ENCODE assay signal across 27 mouse cellular contexts in the genomic region with DNA sequence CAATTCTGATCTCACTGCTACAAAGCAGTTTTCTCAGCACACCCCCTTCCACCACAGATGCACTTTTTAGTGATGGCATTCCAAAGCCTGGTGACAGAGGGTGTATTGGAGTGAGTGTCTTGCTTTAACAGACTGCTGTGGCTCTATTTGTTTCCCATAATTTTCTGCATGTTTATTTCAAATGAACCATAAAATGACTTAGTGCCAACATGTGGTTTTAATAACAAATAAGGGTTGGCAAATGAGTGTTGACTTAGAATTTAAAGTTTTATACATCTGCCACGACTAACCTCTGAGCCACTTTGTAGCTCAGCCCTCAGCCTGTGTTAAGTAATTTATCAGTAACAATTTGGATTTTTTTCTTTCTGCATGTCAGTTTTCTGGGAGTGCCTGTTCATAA.
DNase-seq lines count a peak whose midpoint lies in the region; ATAC-seq lines count a peak whose summit lies in the region.
"Had no signal": no experiment of that assay in that cellular context is flagged by ENCODE, and none has a peak within 500 bp of the region (broad histone marks: within the 10 kb centered on the region; RNA-seq: fewer than 3 reads in every experiment).

No protein-coding gene starts in this region.

- WGBS in limb, embryonic 11.5 days: 7% methylated on average over 1 of the region's 1 CpGs
- WGBS in limb, embryonic 10.5 days: 34% methylated on average over 1 of the region's 1 CpGs
- 60% methylated on average over 1 of the region's 1 CpGs for WGBS in liver, embryonic 12.5 days (ENCODE audit: insufficient replicate concordance)

- no peaks in the 10 kb centered on the region for H3K4me1 ChIP-seq in limb, embryonic 11.5 days (ENCODE audit: control insufficient read depth, insufficient read depth, low read length)
- H3K4me1 ChIP-seq in limb, embryonic 10.5 days: peaks cover 14% of the 10 kb centered on the region; the same call in 1 of the 2 replicates
- H3K4me1 ChIP-seq in liver, embryonic 12.5 days: no peaks in the 10 kb centered on the region
- H3K4me1 ChIP-seq: embryonic facial prominence, embryonic 15.5 days had no signal

- no peak overlapping the region for H3K27ac ChIP-seq in limb, embryonic 11.5 days (replicated peaks; ENCODE audit: low read depth, low read length)
- H3K27ac ChIP-seq in limb, embryonic 10.5 days: no peak overlapping the region
- H3K27ac ChIP-seq in liver, embryonic 12.5 days: no peak overlapping the region
- H3K27ac ChIP-seq: embryonic facial prominence, embryonic 13.5 days; embryonic facial prominence, embryonic 15.5 days; forebrain, embryonic 10.5 days; forebrain, embryonic 12.5 days had no signal

- H3K9ac ChIP-seq in limb, embryonic 11.5 days (ENCODE audit: low read length): no peak overlapping the region
- no peak overlapping the region for H3K9ac ChIP-seq in liver, embryonic 12.5 days
- H3K9ac ChIP-seq: embryonic facial prominence, embryonic 13.5 days; embryonic facial prominence, embryonic 15.5 days; forebrain, embryonic 12.5 days had no signal

- peak; percentile 18 for DNase-seq in limb, embryonic 11.5 days (ENCODE audit: low spot score)
- DNase-seq in limb, embryonic 10.5 days (ENCODE audit: low spot score): no peak
- DNase-seq in 3T3-L1 (ENCODE audit: low read depth, low spot score) (peak; percentile 37), NIH3T3 (ENCODE audit: low read depth) (peak; percentile 50)
- DNase-seq in adrenal gland, adult (ENCODE audit: inconsistent age in 2 of 2, low spot score in 1 of 2): no peak
- DNase-seq: adrenal gland, adult 2 months; adrenal gland, postnatal 10 days; adrenal gland, postnatal 25 days; B cell, adult 2 months; cerebellum, adult 11 months; cerebellum, adult 18-20 months; cerebellum, adult 8-10 months; cerebellum, adult 9-11 months; cerebellum, postnatal 14 days; cerebellum, postnatal 36 days; embryo, embryonic 11 days had no signal

- H3K4me2 ChIP-seq in limb, embryonic 11.5 days (ENCODE audit: low read depth, severe bottlenecking): no peak overlapping the region
- no peak overlapping the region for H3K4me2 ChIP-seq in liver, embryonic 12.5 days
- H3K4me2 ChIP-seq: embryonic facial prominence, embryonic 13.5 days; embryonic facial prominence, embryonic 15.5 days; forebrain, embryonic 12.5 days had no signal

- no peaks in the 10 kb centered on the region for H3K27me3 ChIP-seq in limb, embryonic 11.5 days (ENCODE audit: control insufficient read depth, insufficient read depth, low read length)
- no peaks in the 10 kb centered on the region for H3K27me3 ChIP-seq in limb, embryonic 10.5 days (ENCODE audit: low read depth, poor library complexity, severe bottlenecking)
- H3K27me3 ChIP-seq in liver, embryonic 12.5 days (replicated peaks): no peaks in the 10 kb centered on the region
- H3K27me3 ChIP-seq: CH12.LX; embryonic facial prominence, embryonic 15.5 days; forebrain, embryonic 12.5 days had no signal

- H3K36me3 ChIP-seq in limb, embryonic 11.5 days (ENCODE audit: control insufficient read depth, insufficient read depth, low read length): no peaks in the 10 kb centered on the region
- no peaks in the 10 kb centered on the region for H3K36me3 ChIP-seq in limb, embryonic 10.5 days
- 0 out of 2 replicates have a peak, but pooled peaks cover 2% of the 10 kb centered on the region for H3K36me3 ChIP-seq in liver, embryonic 12.5 days
- H3K36me3 ChIP-seq: embryonic facial prominence, embryonic 13.5 days; embryonic facial prominence, embryonic 15.5 days; forebrain, embryonic 10.5 days; forebrain, embryonic 12.5 days had no signal

- no peaks in the 10 kb centered on the region for H3K9me3 ChIP-seq in limb, embryonic 11.5 days (ENCODE audit: control insufficient read depth, low read length)
- no peaks in the 10 kb centered on the region for H3K9me3 ChIP-seq in limb, embryonic 10.5 days (replicated peaks)
- no peaks in the 10 kb centered on the region for H3K9me3 ChIP-seq in liver, embryonic 12.5 days (replicated peaks)
- H3K9me3 ChIP-seq: embryonic facial prominence, embryonic 13.5 days; embryonic facial prominence, embryonic 15.5 days; forebrain, embryonic 10.5 days; forebrain, embryonic 12.5 days; G1E had no signal

- no peak for ATAC-seq in limb, embryonic 11.5 days (ENCODE audit: insufficient number of reproducible peaks, low FRiP score, low TSS enrichment, low read depth)
- ATAC-seq in liver, embryonic 12.5 days: no peak
- ATAC-seq: CD4-positive, CD25-positive, alpha-beta regulatory T cell, adult 4 months; forebrain, embryonic 14.5 days; forebrain, embryonic 16.5 days had no signal

- H3K4me3 ChIP-seq in limb, embryonic 11.5 days (ENCODE audit: low read depth, low read length): no peak overlapping the region
- no peak overlapping the region for H3K4me3 ChIP-seq in limb, embryonic 10.5 days
- no peak overlapping the region for H3K4me3 ChIP-seq in liver, embryonic 12.5 days
- H3K4me3 ChIP-seq: embryonic facial prominence, embryonic 13.5 days; embryonic facial prominence, embryonic 15.5 days; erythroblast, embryonic 14.5 days; forebrain, embryonic 10.5 days; forebrain, embryonic 12.5 days had no signal

Comparison
In these comparisons a context has a peak if more than half of its experiments do, and no peak if none do; other contexts are left out.
1. DNase-seq: peak in limb, embryonic 11.5 days (single experiment), 3T3-L1 (single experiment) and NIH3T3 (single experiment); none in limb, embryonic 10.5 days (single experiment) and adrenal gland, adult (0 of 2).